Mouse (Mus musculus): ENCODE data around the gene Tmprss11a.

The Tmprss11a gene

DNA sequence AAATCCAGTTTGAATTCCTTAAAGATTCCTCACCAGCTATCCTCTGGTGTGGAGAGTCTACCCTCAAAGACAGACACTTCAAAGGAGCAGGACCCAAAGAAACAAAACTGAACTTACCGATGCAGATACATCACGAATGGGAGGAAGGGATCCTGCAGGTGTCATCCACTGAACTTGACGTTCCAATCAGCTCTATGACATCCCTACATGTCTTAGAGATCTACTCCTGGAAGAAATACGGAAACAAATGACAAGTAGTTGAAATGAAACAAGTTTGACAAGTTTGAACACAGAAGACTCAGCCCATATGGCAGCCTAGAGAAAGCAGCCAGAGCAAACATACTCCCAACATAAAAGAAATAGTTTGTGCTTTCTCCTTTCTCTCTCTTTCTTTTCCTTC lies at the start of gene Tmprss11a:
Tmprss11a (minus strand) TSS at position 101 of the 400 bp plus-strand sequence.
- DNase-seq (ENCODE audit: low read depth): no peak

- DNase-seq (ENCODE audit: low read depth): no peak
Observed at GRCm38 (mm10) chr5:86518500-86518899, 49.7 kb upstream of the Tmprss11a start, which contains the start of gene Tmprss11g. Gene Tmprss11g (minus strand): TSS chr5:86518600.

- DNase-seq (ENCODE audit: low read depth): no peak
Observed at GRCm38 (mm10) chr5:86511538-86511937, 42.7 kb upstream of the Tmprss11a start.

DNA sequence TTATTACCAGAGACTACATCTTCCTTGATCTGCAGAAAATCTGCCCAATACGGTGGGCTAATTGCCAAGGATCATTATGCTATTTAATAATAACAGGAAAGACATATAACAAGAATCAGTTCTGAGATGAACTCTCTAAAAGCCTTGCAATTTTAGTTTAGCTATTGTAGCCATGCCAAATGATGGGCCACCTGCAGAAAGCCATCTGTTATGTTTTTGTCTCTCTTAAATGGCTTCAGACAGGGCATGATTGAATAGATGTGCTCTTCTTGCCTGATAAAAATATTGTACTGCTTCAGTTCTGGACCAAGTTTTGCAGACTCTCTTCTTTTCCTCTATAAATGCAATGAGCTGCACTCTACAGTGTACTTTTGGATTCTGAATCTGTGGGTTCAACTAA lies 24.7 kb upstream of the Tmprss11a start:
- no peak for DNase-seq (ENCODE audit: low read depth)

DNA sequence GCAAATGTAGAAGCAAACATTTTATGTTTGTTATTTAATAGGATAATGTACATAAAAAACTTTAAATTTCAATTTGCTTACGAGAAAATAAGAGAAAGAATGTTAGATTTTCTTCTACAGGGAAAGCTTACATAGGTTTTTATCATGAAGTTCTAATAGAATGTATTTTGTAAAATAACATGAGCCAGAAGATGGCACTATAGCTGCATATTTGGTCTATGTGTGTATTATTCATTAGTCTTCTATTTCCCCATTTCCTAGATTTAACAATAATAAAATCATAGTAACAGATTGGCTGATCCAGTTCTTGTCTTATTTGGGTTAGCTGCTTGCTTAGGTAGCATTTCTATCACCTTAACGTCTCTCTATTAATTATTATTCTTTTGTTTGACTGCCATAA lies 13.8 kb upstream of the Tmprss11a start:
- no peak for DNase-seq (ENCODE audit: low read depth)

DNA sequence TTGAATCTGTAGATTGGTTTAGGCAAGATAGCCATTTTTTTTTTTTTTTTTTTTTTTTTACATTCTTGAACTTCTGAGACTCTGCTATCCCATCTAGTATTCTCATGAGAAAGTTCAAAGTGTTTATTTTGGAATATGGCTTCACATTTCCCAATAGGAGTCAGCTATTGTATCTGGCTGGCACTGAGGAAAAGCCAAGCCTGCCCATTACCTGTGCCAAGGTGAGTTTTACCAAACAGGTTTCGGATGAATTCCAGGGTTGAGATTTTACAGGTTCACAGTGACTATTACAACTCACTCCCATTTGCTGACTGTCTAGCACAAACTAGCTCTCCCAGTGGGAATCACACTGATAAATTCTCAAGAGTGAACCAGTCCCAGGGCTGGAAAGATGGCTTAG lies 13.2 kb upstream of the Tmprss11a start:
- no peak for DNase-seq (ENCODE audit: low read depth)

- DNase-seq (ENCODE audit: low read depth): no peak
Observed at GRCm38 (mm10) chr5:86473859-86474258, 5.1 kb upstream of the Tmprss11a start.

DNA sequence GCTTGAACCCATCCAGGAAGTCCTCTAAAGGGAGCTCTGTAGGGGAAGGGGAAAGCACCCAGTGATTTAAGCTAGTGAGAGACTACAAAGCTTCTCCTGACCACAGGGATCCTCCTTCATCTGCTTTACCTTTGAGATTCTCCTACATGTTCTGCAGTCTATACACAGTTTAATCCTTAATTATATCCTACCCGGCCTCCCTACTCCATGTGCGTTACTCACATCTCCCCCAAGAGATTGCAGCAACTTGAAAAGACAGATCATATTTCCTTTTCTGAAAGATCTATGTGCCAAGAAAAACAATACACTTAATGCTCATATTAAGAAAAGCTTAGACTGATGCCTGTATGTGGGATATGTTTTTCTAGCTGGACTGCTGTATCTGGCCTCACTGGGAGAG lies 29.5 kb downstream of the Tmprss11a start:
- no peak for DNase-seq (ENCODE audit: low read depth)

GRCm38 (mm10) chr5:86438548-86438947 lies 30.2 kb downstream of the Tmprss11a start:
- DNase-seq (ENCODE audit: low read depth): no peak

DNA sequence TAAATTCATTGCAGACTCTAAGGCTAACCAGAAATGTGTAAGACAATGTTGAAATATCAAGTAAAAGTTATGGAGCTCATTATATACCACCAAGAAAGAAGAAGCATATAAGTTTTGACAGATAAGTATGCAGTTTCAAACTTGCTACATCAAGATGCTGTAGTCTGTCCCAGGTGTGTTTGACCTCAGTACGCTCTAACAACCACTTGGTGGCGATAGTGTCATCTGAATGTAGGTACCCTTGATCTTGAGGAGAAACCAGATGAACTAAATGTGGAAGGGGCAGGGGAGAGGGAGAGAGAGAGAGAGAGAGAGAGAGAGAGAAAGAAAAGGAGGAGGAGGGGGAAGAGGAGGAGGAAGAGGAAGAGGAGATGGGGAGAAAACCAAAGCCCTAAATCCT lies 36.1 kb downstream of the Tmprss11a start:
- DNase-seq (ENCODE audit: low read depth): no peak

DNA sequence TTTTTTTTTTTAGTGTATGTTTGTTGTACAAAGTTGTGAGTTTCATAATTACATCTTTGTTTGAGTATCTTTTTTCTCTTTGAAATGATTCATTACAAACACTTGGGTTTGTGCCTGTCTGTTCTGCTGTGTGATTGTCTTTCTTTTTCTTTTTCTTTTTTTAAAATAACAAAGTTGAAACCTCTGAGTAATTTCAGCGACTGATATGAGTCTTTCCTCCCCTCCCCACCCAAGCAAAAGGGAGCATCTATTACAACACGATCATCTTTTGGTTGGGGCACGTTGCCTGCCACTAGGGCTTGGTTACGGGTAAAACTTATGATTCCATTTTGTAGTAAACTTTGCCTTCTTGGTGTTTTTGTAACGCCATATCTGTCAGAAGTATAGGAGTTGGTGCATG lies 37.7 kb downstream of the Tmprss11a start:
- DNase-seq (ENCODE audit: low read depth): no peak

- DNase-seq (ENCODE audit: low read depth): no peak
Observed at GRCm38 (mm10) chr5:86421323-86422028, 47.3 kb downstream of the Tmprss11a start.

- DNase-seq (ENCODE audit: low read depth): no peak
Observed at GRCm38 (mm10) chr5:86419494-86419893, 49.3 kb downstream of the Tmprss11a start.

GRCm38 (mm10) chr5:86414280-86414679 lies 54.5 kb downstream of the Tmprss11a start:
- no peak for DNase-seq (ENCODE audit: low read depth)

DNA sequence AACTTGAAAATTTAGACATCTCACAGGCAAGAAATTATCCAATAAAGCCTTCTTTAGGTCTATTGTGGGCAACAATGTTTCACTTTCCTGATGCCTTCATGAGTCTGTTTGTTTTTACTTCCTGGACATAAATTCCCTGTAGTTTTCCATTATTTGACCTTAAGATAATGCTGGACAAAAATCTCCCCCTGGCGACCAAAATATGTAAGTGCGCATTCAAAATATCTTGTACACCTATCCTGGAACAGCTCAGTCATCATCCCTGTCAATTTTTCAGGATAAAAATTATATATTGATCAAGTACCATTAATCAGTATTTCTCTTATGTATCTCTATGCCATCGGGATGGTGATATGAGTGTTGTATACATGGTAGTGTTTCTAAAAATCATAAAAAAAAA lies 58.0 kb downstream of the Tmprss11a start:
- peak; percentile 2 for DNase-seq (ENCODE audit: low read depth)

- no peak for DNase-seq (ENCODE audit: low read depth)
Observed at GRCm38 (mm10) chr5:86407941-86408340, 60.8 kb downstream of the Tmprss11a start.

- DNase-seq (ENCODE audit: low read depth): no peak
Observed at GRCm38 (mm10) chr5:86407191-86407590, 61.6 kb downstream of the Tmprss11a start.

- no peak for DNase-seq (ENCODE audit: low read depth)
Observed at GRCm38 (mm10) chr5:86373320-86373719, 95.5 kb downstream of the Tmprss11a start, which contains the start of gene Tmprss11d. Gene Tmprss11d (minus strand): TSS chr5:86373420.
